Mouse (Mus musculus) adrenal gland, postnatal 4 days (tissue): ENCODE results near the gene Cabs1. TPM values are rescaled to one million over a fixed set of nuclear protein-coding genes. Genes with fewer than 3 reads are reported as not detected.

Experiments
- DNase-seq, 2 experiments: peaks; one replicate each; pipeline ENCODE4 v3.0.0; 2021 to 2022; ENCODE audit warnings: low spot score in 2 of 2, mixed read lengths in 2 of 2
- long read RNA-seq, 2 experiments: library from polyadenylated mRNA; stranded (forward); transcript quantifications; one replicate each; pipeline ENCODE4 v2.0.0; 2021
- total RNA-seq, 2 experiments: library from RNA; stranded (reverse); gene quantifications; 2 replicates each; pipeline ENCODE4 v1.2.3; 2021

Gene Cabs1
- not detected for total RNA-seq
- long read RNA-seq, experiment 1 = 0 reads
- long read RNA-seq, experiment 2 = 0 reads

DNA sequence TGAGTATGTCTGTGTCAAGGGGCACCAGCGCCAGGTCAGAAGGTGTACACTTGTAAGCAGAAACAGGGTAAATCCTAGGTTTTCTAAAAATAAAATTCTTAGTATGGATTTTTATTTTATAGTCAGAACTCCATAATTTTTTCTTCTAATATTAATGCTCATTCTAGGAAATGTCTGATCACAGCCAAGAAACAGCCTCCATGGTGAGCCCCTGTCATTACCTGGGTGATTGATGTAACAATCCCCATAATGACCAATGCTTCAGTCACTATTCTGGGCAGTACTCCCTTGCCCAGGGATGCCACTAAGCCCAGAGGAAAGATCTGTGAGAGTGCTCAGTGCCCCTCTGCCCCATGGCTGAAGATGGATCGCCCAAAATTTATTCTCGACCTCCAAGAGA lies at the start of gene Cabs1:
Cabs1 (plus strand) TSS at position 301 of the 400 bp plus-strand sequence.
- DNase-seq = no peak

DNA sequence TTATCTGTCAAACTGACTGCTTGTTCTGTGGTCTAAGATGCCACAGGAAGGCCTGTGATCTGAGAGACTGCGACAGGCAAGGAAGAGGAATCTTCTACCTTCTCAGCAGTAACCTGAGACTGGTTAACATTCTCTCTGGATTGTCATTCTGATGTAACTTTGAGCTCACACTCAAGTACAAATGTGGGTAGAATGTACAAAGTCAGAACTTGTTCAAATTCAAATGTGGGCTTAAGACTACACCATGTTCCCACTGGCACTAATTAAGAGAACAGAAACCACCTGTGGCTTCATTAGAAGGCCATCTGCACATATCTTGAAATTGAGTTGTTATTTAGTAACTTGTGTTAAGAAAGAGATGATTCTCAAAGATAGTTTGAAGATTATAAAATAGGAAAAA lies 47.6 kb upstream of the Cabs1 start:
- DNase-seq = no peak

DNA sequence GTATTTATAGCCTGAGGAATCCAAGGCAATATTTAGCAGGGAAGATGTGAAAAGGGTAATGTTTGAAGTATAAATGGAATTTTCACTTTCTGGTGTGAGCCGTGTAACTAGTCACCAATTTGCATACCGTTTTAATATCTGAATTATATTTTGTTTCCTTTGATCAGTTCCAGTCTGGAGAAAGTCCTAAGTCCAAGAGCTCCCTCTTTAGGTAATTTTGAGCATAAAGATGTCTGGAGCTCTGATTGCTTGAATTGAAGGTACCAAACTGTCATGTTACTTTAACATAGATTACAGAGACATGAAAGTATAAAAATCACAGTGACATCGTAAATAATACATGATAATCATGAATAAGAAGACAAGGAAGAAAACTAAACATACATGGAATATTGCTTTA lies 38.5 kb upstream of the Cabs1 start:
- no peak for DNase-seq

DNA sequence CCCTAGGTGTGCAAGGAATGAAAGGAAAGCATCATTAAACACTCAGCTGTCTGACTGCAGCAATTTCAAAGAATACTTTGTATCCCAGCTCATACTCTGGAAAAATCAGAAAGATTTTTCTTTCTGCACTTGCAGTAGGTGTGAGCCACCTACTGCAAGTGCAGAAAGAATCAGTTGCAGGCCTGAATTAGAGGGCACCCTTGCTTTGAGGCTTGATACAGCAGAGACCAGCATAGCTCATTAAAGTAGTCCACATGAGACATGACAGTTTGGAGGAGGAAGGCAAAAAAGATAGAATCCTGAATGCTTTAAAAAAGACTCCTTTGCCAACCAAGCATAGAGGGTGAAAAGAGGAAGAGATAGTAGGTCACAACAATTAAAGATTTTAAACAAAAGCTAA lies 36.7 kb upstream of the Cabs1 start:
- DNase-seq = no peak

DNA sequence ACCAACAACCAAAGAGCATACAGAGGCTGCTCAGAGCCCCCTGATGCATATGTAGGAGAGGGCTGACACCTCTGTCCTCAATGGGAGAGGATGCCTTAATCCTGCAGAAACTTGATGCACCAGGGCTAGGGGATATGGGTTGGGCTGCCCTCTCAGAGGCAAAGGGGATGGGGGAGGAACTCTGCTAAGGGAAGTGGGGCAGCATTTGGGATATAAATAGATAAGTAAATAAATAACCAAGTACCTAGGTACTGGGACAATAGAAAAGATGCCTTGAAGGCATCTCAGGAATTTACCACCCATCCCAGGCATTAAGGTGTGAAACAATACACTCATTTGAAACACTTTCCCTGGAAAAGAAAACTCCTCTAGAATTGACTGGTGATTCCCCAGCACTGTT lies 27.4 kb upstream of the Cabs1 start:
- DNase-seq = no peak

DNA sequence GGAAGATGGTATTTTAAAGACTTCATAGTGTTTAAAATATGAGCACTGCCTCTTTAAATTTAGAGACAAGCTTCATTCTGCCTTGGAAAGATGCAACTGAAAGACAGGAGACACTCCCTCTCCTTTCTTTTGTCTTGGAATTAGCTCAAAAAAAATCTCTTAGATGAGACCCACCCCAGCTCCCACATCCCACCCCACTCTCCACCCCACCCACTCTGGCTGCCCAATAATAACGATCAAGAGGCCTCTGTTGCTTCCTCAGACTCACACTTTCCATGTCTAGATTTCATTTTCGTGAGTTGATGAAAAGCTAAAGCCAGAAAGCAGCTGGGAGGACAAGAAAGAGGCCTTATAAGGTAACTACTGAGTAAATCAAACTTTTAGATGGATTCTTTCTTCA lies 10.0 kb upstream of the Cabs1 start, which contains the start of the genes 2310003L06Rik and Gm28434:
2310003L06Rik (plus strand) TSS at position 259 of the 400 bp plus-strand sequence.
Gm28434 (plus strand) TSS at position 317 of the 400 bp plus-strand sequence.
- DNase-seq = no peak

DNA sequence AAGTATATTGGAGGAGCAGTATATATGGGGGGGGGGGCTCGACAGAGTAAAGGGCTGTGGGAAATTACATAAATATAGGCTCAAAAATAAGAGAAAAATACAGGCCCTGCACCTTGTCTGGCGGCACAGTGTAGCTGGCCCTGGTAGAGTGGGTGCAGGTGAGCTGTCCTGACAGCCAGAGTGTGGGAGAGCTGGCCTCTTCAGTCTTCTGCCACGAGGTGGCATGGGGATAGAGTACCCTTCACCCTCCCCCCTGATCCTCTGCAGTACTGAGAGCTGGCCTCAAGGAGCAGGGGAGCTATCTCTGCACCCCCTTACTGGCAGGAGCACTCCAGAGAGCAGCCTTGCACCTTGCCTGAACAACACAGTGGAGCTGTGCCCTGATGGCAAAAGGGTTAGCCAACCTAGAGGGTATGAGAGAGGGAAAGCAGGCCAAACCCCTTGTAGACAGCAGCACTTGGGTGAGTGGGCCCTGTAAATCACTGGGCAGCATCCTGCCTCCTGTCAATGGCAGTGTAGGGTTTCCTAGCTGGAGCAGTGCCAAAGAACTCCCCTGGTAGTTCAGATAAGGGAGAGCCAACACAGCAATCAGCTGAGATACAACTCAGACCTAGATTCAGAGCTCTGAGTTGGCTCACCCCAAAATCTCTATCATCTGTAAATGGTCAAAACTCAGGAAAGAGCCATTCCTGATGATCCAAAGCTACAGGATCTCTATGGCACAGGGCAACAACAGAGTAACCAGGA lies 3.4 kb downstream of the Cabs1 start:
- no peak for DNase-seq

DNA sequence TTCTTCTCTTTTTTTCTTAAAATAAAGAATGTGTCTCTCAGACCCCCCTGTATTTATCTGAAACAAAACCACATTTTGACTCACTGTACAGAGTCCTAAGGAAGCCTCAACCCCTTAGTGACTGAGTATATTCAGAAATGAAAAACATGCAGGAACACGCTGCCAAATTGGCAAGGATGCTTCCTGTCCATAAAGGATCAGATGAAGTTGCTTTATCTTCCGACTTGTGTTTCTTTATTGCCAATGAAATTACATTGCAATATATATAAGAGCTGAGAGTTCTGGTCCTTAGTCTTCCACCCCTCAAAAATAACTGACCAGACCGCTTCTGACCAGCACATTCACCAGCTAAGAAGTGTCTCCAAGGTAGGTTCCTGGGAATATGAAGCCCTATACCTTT lies 23.0 kb downstream of the Cabs1 start, which contains the start of gene Smr3a:
Smr3a (plus strand) TSS at position 301 of the 400 bp plus-strand sequence.
- no peak for DNase-seq

DNA sequence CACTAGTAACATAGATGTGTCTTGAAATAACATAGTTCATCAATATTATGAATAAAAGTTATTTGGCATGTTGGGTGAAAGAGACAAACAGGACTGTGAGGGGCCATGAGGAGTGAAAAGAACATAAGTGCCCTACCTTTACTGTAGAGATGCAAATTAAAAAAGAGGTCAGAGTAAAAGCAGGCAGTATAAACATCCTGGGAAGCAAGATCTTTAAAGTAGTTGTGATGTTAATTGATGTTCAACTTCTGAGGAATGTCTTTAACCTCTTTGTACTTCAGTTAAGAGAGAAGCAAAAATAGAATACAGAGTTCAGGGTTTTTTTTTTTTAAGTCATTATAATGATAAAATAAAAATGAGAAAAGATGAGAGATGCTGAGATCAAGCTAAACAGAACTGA lies 26.0 kb downstream of the Cabs1 start:
- no peak for DNase-seq

Other genes with a start within 250 kb of the Cabs1 start
- gene Csn1s2a, start 204.9 kb upstream of the Cabs1 start, total RNA-seq = not detected
- gene Csn1s2b, start 171.4 kb upstream of the Cabs1 start, total RNA-seq = not detected
- gene Prr27, start 153.8 kb upstream of the Cabs1 start, total RNA-seq = not detected
- gene Odam, start 94.4 kb upstream of the Cabs1 start, total RNA-seq = not detected
- gene Csn3, start 53.9 kb upstream of the Cabs1 start, total RNA-seq = not detected
- not detected for gene 2310003L06Rik, start 10.0 kb upstream of the Cabs1 start, total RNA-seq
- gene Gm28434, start 9.9 kb upstream of the Cabs1 start, total RNA-seq = not detected
- gene Smr3a, start 23.1 kb downstream of the Cabs1 start, total RNA-seq = not detected
- gene Smr2, start 107.1 kb downstream of the Cabs1 start, total RNA-seq = not detected
- not detected for gene Gm11116, start 132.1 kb downstream of the Cabs1 start, total RNA-seq
- gene Gm11115, start 174.7 kb downstream of the Cabs1 start, total RNA-seq = not detected